Mouse (Mus musculus) layer of hippocampus, adult 9-11 months (tissue): Measurements from ENCODE around the gene Dlx3.
A peak's percentile ranks its signal among the peaks of the same experiment; 100 is the strongest.

Experiments used
- DNase-seq: peaks from one replicate; pipeline ENCODE4 v3.0.0; 2022

The Dlx3 gene

DNA sequence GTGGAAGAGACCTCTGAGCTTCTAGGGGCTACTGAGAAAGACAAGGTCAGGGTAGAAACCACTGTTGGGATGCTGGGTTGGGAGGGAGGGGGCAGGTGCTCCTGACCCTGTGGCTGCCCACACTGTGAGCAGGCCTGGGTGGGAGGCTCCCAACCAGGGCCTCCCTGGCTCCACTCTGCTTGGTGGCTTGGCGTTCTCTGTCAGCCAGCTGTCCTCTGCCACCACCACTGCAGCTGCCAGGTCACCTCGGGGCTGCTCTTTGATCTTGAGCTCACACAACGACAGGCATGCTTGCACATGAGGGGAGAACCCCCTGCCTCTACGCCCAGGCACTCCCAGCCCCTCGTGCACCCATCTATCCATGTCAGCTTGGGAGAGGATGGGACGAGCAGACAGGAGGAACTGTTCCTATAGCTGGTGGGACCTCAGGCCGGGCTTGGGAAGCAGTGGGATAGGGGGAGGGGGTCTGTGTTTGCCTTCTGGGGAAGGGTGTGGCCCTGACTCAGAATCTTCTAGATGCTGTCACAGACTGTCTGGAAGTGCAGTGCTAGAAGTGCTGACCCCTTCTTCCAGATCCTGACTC is 5.5 kb downstream of the Dlx3 start:
- DNase-seq = no peak

GRCm38 (mm10) chr11:95126272-95127245 is 6.6 kb downstream of the Dlx3 start:
- DNase-seq = no peak

DNA sequence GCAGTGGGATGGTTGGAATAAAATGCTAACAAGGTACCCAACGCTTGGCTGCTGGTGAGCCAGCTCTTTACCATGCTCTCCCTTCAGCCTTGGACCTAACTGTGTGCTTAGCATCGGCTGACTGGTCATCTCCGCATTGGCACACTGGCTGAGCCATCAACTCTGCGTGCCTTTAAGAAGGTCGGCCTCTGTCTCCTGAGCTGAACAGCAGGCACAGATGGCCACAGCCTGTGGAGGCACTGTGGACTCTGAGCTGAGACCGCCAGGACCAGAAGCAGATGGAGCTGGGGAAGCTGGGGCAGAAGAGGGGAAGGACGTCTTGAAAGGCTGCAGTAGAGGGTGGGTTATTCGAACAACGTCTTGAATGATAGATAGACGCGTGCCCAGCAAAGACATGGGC is 8.4 kb downstream of the Dlx3 start:
- no peak for DNase-seq

DNA sequence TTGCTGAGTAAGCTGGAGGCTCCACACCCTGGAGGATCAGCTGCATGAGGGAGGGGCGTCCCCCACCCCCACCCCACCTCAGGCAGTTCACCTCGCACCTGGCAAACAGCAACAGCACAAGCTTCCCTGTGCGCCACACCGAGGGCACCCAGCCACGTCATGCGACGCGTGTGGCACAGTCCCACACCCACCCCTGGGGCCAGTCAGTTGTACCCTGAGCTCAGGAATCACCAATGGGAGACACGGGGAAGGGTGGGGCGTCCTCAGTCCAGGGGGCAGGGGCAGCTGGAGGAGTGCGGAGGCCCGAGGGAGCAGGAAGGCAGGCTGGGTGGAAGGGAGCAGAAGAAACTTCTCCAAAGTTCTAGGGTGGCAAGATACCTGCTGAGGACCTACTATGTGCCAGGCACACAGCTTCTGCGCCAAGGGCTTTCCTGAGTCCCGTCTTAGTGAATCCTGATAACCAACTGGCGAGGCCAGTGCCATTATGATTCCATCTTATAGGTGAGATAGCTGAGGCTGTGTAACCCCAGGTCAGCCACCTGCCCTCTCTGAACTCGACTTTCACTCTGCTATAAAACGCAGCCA is 10.8 kb downstream of the Dlx3 start:
- no peak for DNase-seq

DNA sequence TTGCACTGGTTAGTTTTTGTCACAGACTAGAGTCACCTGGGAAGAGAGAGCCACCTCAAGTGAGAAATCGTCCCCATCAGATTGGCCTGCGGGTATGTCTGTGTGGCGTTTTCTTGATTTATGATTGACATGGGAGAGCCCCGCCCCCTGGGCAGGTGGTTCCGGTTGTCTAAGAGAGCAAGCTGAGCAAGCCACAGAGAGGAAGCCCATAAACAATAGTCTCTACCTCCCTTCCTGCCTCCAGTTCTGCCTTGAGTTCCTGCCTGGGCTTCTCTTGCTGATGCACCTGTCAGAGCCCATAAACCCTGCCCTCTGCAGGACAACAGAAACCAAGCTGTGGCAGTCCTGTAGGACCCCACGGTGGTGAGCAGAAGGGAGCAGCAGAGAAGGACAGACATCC is 13.4 kb downstream of the Dlx3 start:
- DNase-seq = no peak

DNA sequence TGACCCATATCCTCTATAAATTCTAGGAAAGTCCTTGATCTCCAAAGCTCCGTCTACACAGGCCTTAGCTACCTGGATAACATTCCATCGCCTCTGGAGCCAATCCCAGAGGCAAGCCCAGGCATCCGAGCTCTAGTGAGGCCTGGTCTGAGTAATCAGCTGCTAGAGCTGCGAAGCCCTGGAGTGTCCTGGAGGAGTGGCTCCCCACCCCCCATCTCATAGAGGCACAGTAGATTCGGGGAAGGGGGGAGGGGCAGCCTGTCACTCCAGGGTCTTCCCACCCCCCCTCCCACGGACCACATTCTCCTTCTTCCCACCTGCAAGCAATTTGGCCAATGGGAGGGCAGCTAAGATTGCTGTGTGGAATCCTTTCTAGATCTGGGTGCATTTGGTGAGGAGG is 17.4 kb downstream of the Dlx3 start:
- DNase-seq = no peak

GRCm38 (mm10) chr11:95139871-95140270 is 20.0 kb downstream of the Dlx3 start:
- no peak for DNase-seq

- no peak for DNase-seq
Measured at GRCm38 (mm10) chr11:95142258-95142657, 22.3 kb downstream of the Dlx3 start.

DNA sequence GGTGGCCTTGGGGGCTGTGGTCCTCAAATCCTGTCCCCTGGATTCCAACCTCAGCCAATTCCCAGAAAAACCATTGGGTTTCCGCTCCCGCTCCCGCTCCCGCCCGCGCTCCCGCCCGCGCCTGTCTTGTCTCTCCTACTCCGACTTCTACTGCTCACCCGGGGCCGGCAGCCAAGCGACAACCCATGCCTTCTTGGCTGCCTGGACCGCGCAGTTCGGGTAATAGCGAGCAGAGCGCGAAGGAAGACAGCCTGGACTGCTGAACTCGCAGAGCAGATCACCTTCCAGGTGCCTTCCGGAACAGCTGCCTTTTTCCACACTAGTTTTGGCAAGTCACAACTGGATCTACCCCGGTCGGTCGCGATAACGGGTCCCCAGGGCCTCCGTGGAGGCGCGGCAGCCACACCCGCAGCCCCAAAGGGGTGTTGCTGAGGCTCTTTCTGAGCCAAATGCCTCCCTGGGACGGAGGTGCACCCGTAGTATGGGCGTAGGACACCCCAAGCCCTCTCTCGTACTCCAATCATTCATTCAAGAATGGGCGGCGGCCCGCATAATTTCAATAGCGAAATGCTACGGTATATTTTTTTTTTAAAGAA is 23.2 kb downstream of the Dlx3 start:
- no peak for DNase-seq

GRCm38 (mm10) chr11:95143663-95144062 is 23.7 kb downstream of the Dlx3 start:
- DNase-seq = no peak

GRCm38 (mm10) chr11:95144091-95144945 is 24.4 kb downstream of the Dlx3 start:
- DNase-seq = no peak

DNA sequence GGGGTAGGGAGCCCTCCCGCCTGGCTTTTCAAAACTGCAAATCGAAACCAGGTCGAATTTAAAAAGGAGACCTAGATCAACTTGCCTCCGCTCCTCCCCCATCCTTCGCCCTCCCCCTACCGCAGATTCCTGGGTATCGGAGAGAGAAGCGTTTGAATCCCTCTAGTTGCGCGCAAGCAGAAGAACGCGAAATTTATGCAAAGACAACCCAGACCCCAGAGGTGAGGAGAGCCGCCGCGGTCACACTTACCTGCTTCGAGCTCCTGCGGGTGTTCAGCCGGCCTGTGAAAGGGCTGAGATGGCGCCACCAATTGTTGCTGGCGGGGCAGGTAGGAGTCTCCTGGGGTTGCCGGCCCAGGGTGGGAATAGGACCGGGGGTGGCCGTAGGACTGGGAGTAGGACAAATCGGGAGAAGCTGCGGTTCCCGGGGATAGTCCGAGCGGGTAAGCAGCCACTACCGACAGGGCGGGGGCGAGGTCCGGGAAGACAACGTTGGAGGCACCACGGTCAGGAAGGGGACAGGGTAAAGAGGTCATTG is 25.1 kb downstream of the Dlx3 start:
- no peak for DNase-seq

DNA sequence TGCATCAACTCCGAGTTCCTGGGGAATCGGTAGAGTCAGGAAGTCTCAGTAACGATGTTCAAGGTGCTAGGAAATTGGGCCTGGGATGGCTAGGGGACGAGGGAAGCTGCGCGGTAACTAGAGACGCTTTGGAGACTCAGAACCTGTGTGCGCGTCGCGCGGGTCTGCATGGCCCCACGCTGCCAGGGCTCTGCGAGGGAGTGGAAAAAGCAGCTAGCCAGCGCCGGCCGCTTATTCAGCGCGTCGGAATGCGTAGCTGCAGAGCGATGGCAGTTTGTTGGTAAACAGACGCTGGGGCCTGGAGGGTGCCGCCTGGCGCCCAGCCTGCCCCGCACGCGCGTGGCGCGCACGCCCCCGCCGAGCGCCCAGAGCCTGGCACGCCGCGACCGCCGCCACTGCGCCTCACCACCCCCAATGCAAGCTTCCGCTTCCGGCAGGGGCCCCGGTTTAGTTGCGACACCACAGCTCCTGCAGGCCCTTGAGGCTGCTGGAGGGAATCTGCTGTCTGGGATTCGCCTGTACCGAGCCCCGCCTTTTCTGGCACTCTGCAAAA is 26.0 kb downstream of the Dlx3 start, which contains the start of gene Dlx4:
Dlx4 (minus strand) TSS at position 413 of the 553 bp plus-strand sequence.
- peak; percentile 9 for DNase-seq

- no peak for DNase-seq
Measured at GRCm38 (mm10) chr11:95148754-95149153, 28.8 kb downstream of the Dlx3 start.

DNA sequence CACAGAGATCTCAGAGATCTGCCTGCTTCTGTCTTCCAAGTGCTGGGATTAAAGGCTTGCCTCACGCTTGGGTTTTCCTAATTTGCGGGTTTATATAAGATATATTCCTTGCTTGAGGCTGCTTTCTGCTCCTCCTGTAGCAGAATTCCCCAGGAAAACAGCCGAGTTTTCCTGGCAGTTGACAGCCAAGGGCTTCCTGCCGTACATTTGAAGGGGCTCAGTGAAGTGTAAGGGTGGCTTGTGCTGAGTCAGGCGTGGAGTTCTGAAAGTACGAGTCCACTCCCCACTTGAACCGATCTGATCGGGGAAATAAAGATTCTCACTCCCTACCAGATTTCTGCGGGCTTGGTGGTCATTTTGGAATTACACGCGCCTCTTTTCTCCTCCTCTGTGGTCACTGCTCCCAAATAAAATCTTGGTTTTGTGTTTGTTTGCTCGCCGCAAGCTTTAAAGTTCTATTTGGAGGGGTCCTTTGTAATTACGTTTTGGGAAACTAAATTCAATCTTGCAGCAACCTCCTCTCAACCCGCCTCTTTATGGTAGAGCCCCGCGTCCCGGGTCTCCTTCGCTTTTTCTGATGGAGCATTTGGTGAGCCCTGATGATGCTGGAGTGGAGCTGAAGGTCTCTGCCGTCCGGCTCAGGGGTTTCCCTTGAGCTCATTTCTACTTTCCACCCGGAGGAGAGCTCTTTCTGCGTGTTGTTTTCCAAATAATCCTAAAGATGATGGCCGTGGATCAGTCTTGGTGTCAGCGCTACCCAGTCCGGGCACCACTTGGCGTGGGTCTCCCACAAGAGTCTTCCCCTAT is 29.7 kb downstream of the Dlx3 start:
- no peak for DNase-seq

DNA sequence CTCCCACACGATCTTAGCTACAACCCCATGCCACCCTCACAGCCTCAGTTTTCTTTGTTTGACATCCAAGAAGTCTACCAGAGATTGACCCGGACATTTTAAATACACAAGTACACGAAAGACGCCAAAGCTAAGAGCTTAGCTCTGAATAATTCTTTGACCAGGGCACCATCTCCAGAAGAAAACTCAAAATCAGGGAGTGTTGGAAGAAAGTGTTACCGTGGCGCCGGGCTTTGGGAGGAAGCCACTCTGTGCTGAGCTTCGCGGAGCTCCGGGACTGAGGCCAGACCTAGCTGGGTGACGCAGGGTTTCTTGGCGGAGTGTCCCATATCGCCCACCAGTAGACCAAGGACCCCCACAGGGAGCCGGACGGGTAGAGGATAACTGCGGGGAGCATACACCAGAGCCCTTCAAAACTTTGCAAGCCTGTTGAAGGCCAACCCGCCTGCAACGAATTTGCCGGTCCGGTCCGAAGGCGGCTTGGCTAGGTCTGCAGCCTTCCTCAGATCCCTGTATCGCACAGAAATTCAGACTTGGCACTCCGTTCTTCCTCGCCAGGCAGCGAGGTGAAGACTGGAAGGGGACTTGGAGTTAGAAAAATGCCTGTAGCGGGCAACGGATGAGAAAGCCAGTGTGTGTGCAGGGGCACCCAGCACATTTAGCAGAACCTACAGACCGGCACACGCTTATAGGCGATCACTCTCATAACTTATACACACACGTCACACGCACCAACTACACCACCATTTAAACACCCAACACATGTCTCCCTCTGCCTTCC is 30.5 kb downstream of the Dlx3 start:
- no peak for DNase-seq

DNA sequence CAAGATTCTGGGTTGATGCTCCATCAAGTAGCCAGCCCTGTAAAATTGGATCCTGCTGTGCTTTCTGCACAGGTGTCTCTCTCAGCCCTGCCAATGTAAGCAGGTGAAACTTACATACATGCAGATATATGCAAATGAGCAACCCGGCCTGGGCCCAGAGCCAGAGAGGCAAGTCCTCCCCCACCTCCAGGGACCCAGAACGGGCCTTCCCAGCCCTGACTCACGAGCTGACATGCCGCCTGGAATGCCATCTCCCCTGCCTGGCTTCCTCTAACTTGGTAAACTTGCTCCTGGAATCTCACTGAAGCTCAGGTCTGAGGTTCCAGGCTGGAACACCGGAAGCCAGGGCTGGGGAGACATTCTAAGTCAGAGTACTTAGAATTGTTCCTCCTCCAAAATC is 33.2 kb downstream of the Dlx3 start:
- no peak for DNase-seq

- DNase-seq = no peak
Measured at GRCm38 (mm10) chr11:95153681-95154080, 33.8 kb downstream of the Dlx3 start.

- DNase-seq = no peak
Measured at GRCm38 (mm10) chr11:95155511-95155910, 35.6 kb downstream of the Dlx3 start.

- no peak for DNase-seq
Measured at GRCm38 (mm10) chr11:95157356-95157755, 37.4 kb downstream of the Dlx3 start.
